Comparison of ENCODE assay signal across 10 mouse cellular contexts in genomic region chr4:83265926-83266692, GRCm38 (mm10). TPM values are rescaled to one million over a fixed set of nuclear protein-coding genes. Genes with fewer than 3 reads are reported as not detected.
DNase-seq lines count a peak whose midpoint lies in the region; ATAC-seq and TF ChIP-seq lines count a peak whose summit lies in the region.
"Had no signal": no experiment of that assay in that cellular context is flagged by ENCODE, and none has a peak within 500 bp of the region (broad histone marks: within the 10 kb centered on the region; RNA-seq: fewer than 3 reads in every experiment).

No protein-coding gene starts in this region.

- in situ Hi-C loops in ES-E14 (cut with MboI; ENCODE audit: low sequenced_read_pairs in 2 of 2, unreplicated experiment in 2 of 2): no loop called here

- H3K36me3 ChIP-seq in hindbrain, embryonic 15.5 days: no peaks in the 10 kb centered on the region
- no peaks in the 10 kb centered on the region for H3K36me3 ChIP-seq in hindbrain, embryonic 10.5 days
- peaks cover 12% of the 10 kb centered on the region; the same call in 1 of the 2 replicates for H3K36me3 ChIP-seq in ES-E14 (ENCODE audit: control insufficient read depth, insufficient read depth, low read length, poor library complexity, severe bottlenecking)
- H3K36me3 ChIP-seq in liver, embryonic 14.5 days (replicated peaks; ENCODE audit: control insufficient read depth, insufficient read depth, low read depth): no peaks in the 10 kb centered on the region
- H3K36me3 ChIP-seq: heart, embryonic 12.5 days had no signal

- no peak overlapping the region for H3K4me2 ChIP-seq in hindbrain, embryonic 15.5 days
- peak overlapping the region; percentile 38 for H3K4me2 ChIP-seq in liver, embryonic 14.5 days (ENCODE audit: low read depth)
- H3K4me2 ChIP-seq: heart, embryonic 12.5 days had no signal

- DNase-seq in hindbrain, embryonic 10.5 days (ENCODE audit: low spot score): no peak
- peak; percentile 56 for DNase-seq in A20 (ENCODE audit: low read depth, low spot score)
- no peak for DNase-seq in ES-E14 (ENCODE audit: low read depth, low spot score)
- DNase-seq in liver, embryonic 14.5 days (ENCODE audit: low read depth in 3 of 3, low spot score in 3 of 3): no peak
- no peak for DNase-seq in spleen, postnatal 14 days (ENCODE audit: low spot score in 2 of 2)
- no peak for DNase-seq in testis, postnatal 10 days (ENCODE audit: low spot score)
- no peak for DNase-seq in layer of hippocampus, postnatal 25 days (ENCODE audit: extremely low spot score in 1 of 2, low spot score in 1 of 2)
- DNase-seq: thymus, adult 18-20 months had no signal

- H3K4me3 ChIP-seq in hindbrain, embryonic 15.5 days: no peak overlapping the region
- no peak overlapping the region for H3K4me3 ChIP-seq in hindbrain, embryonic 10.5 days
- peak overlapping the region; percentile 56 to 67 for H3K4me3 ChIP-seq in ES-E14 (ENCODE audit: insufficient read depth in 1 of 2, low read depth in 1 of 2, low read length in 2 of 2, poor library complexity in 1 of 2, severe bottlenecking in 1 of 2)
- peak overlapping the region in 1 of 2 experiments; percentile 8; a peak in 1 of 4 replicates for H3K4me3 ChIP-seq in liver, embryonic 14.5 days (ENCODE audit: insufficient read depth in 1 of 2, low read depth in 2 of 2, low read length in 2 of 2)
- H3K4me3 ChIP-seq: heart, embryonic 12.5 days had no signal

- H3K9me3 ChIP-seq in hindbrain, embryonic 15.5 days: no peaks in the 10 kb centered on the region
- no peaks in the 10 kb centered on the region for H3K9me3 ChIP-seq in hindbrain, embryonic 10.5 days
- H3K9me3 ChIP-seq in ES-E14 (ENCODE audit: control insufficient read depth, insufficient read depth, low read depth, low read length): no peaks in the 10 kb centered on the region
- H3K9me3 ChIP-seq in liver, embryonic 14.5 days (ENCODE audit: control insufficient read depth, low read length): no peaks in the 10 kb centered on the region
- H3K9me3 ChIP-seq: heart, embryonic 12.5 days had no signal

- no peak for TF ChIP-seq EP300 in liver, embryonic 14.5 days (IDR thresholded peaks at IDR 0.05; ENCODE audit: low read depth)

- TF ChIP-seq CTCF in liver, embryonic 14.5 days (IDR thresholded peaks at IDR 0.05; ENCODE audit: low read depth): no peak

- no peaks in the 10 kb centered on the region for H3K27me3 ChIP-seq in hindbrain, embryonic 15.5 days
- H3K27me3 ChIP-seq in hindbrain, embryonic 10.5 days (ENCODE audit: insufficient read depth, poor library complexity, severe bottlenecking): no peaks in the 10 kb centered on the region
- no peaks in the 10 kb centered on the region for H3K27me3 ChIP-seq in liver, embryonic 14.5 days (ENCODE audit: control insufficient read depth, insufficient read depth, low read length)
- H3K27me3 ChIP-seq: heart, embryonic 12.5 days had no signal

- no peak overlapping the region for H3K9ac ChIP-seq in hindbrain, embryonic 15.5 days
- peak overlapping the region; percentile 65; the same call in 1 of the 2 replicates for H3K9ac ChIP-seq in ES-E14 (ENCODE audit: insufficient read depth, low read depth, low read length, poor library complexity, severe bottlenecking)
- H3K9ac ChIP-seq in liver, embryonic 14.5 days (replicated peaks): no peak overlapping the region
- H3K9ac ChIP-seq: heart, embryonic 12.5 days had no signal

- 0 out of 2 replicates have a peak, but pooled peaks have one; percentile 45 for ATAC-seq in hindbrain, embryonic 15.5 days (ENCODE audit: low FRiP score, low read depth)
- ATAC-seq in liver, embryonic 14.5 days (ENCODE audit: insufficient read depth): no peak

- no peaks in the 10 kb centered on the region for H3K4me1 ChIP-seq in hindbrain, embryonic 15.5 days (replicated peaks)
- H3K4me1 ChIP-seq in hindbrain, embryonic 10.5 days (replicated peaks): peaks cover 16% of the 10 kb centered on the region
- peaks cover 2 to 10% of the 10 kb centered on the region in 2 experiments; a peak in 1 of 4 replicates for H3K4me1 ChIP-seq in ES-E14 (ENCODE audit: control insufficient read depth in 2 of 2, insufficient read depth in 2 of 2, low read length in 2 of 2, poor library complexity in 1 of 2)
- no peaks in the 10 kb centered on the region for H3K4me1 ChIP-seq in liver, embryonic 14.5 days (replicated peaks; ENCODE audit: control insufficient read depth in 2 of 2, insufficient read depth in 2 of 2, low read length in 1 of 2)

- H3K27ac ChIP-seq in hindbrain, embryonic 15.5 days (replicated peaks): 0 out of 2 replicates have a peak overlapping the region, but pooled peaks have one; percentile 25
- H3K27ac ChIP-seq in hindbrain, embryonic 10.5 days: no peak overlapping the region
- peak overlapping the region; percentile 31; the same call in 1 of the 2 replicates for H3K27ac ChIP-seq in ES-E14 (ENCODE audit: insufficient read depth, low read depth, low read length, poor library complexity, severe bottlenecking)
- no peak overlapping the region for H3K27ac ChIP-seq in liver, embryonic 14.5 days

- 75% methylated on average over 14 of the region's 14 CpGs for WGBS in hindbrain, embryonic 15.5 days
- 81% methylated on average over 14 of the region's 14 CpGs for WGBS in hindbrain, embryonic 10.5 days
- 43% methylated on average over 14 of the region's 14 CpGs for WGBS in liver, embryonic 14.5 days (ENCODE audit: insufficient replicate concordance)

TF ChIP-seq in ES-E14, 5 proteins besides CTCF, POLR2A, EP300 and RAD21:
- TF ChIP-seq MAFK (IDR thresholded peaks at IDR 0.05; ENCODE audit: insufficient read depth, low read depth, low read length) (no peak), HCFC1 (IDR thresholded peaks at IDR 0.05; ENCODE audit: borderline replicate concordance, insufficient read depth, low read length) (no peak), ZNF384 (IDR thresholded peaks at IDR 0.05; ENCODE audit: low read depth, low read length) (no peak), ZC3H11A (IDR thresholded peaks at IDR 0.05; ENCODE audit: borderline replicate concordance, low read depth, low read length) (no peak)

RNA-seq across cellular contexts. Expression of gene Ttc39b, which starts 57.9 kb away (rescaled TPM):
- 6.4 and 6.8 TPM in 2 replicates for polyA plus RNA-seq in hindbrain, embryonic 15.5 days (2015; fragmentation: Nextera tagmentation; extraction: Ambion mirVana)
- 1.8 and 2.5 TPM in 2 replicates for polyA plus RNA-seq in hindbrain, embryonic 10.5 days (2016; fragmentation: Nextera tagmentation; extraction: Ambion mirVana)
- 65.6 and 76.2 TPM in 2 replicates for total RNA-seq in ES-E14 (2012; rRNA removed)
- 0.37 and 0.60 TPM in 2 replicates for polyA plus RNA-seq in liver, embryonic 14.5 days (2012; rRNA removed)
- polyA plus RNA-seq in liver, embryonic 14.5 days (2014; fragmentation: Nextera tagmentation; extraction: Ambion mirVana): 2.1 and 2.9 TPM in 2 replicates
- total RNA-seq in layer of hippocampus, postnatal 25 days (2021): 10 to 100 TPM; 33.6 to 35.9 TPM

Comparison
In these comparisons a context has a peak if more than half of its experiments do, and no peak if none do; other contexts are left out.
1. H3K27ac ChIP-seq: peak in hindbrain, embryonic 15.5 days (single experiment) and ES-E14 (single experiment); none in hindbrain, embryonic 10.5 days (single experiment) and liver, embryonic 14.5 days (single experiment).
2. H3K4me3 ChIP-seq: peak in ES-E14 (2 of 2); none in hindbrain, embryonic 15.5 days (single experiment) and hindbrain, embryonic 10.5 days (single experiment).